8 mouse cellular contexts compared by ENCODE assay signal in the genomic region with DNA sequence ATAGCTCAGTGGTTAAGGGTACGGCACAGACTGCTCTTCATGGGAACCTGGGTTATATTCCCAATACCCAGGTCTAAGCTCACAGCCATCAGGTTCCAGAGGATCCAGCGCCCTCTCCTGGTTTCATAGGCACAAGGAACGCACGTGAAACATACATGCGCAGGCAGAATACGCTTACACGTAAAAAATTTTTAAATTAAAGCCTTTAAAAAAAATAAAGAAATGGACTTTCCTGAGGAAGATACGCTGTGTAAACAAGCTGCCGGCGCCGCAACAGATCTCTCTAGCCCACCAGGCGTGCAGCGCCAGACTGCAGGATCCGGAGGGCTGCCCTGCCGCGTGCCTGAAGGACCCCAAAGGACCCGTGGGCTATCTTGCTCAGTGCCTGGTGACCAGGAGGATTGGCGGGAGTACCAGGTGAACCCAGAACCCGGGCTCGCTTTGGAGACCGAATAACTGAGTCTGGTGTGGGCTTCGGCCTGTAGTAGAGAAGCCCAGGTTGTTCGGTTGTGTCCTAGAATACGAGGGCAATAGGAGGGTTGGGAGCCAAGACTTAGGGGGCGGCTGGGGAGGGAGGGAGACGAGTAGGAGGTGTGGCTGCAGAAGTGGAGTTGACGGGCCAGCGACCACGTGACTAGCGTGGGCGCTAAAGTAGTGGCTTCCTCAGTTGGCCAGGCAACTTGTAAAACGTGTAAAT. TPM values are rescaled to one million over a fixed set of nuclear protein-coding genes. Genes with fewer than 3 reads are reported as not detected.
DNase-seq lines count a peak whose midpoint lies in the region; ATAC-seq and TF ChIP-seq lines count a peak whose summit lies in the region.

Nme6 (plus strand) TSS at position 359 of the 697 bp plus-strand sequence.

- H3K9ac ChIP-seq in kidney, embryonic 15.5 days, result peak within 1 kb of the TSS; percentile 68

- peaks cover 32% of the 10 kb centered on the region for H3K36me3 ChIP-seq in heart, embryonic 10.5 days
- H3K36me3 ChIP-seq in kidney, embryonic 15.5 days, result peaks cover 45% of the 10 kb centered on the region

- peak within 1 kb of the TSS; percentile 75 for H3K4me3 ChIP-seq in bone marrow macrophage, adult 2 months (ENCODE audit: insufficient read depth, low read length)
- H3K4me3 ChIP-seq in embryonic fibroblast, embryonic 13.5 days (ENCODE audit: insufficient read depth, low read length), result peak within 1 kb of the TSS; percentile 70
- H3K4me3 ChIP-seq in heart, embryonic 10.5 days, result peak within 1 kb of the TSS; percentile 76
- H3K4me3 ChIP-seq in kidney, embryonic 15.5 days (replicated peaks), result peak within 1 kb of the TSS; percentile 69

- peak; percentile 98 for ATAC-seq in kidney, embryonic 15.5 days (replicated peaks; ENCODE audit: low FRiP score)
- ATAC-seq in monocyte, adult 5-6 weeks (replicated peaks; ENCODE audit: insufficient number of reproducible peaks, low FRiP score, low TSS enrichment, poor library complexity, severe bottlenecking), result peak; percentile 94

- no peaks in the 10 kb centered on the region for H3K27me3 ChIP-seq in heart, embryonic 10.5 days (ENCODE audit: insufficient read depth, poor library complexity, severe bottlenecking)
- no peaks in the 10 kb centered on the region for H3K27me3 ChIP-seq in kidney, embryonic 15.5 days

- under 1% methylated on average over 32 of the region's 32 CpGs for WGBS in heart, embryonic 10.5 days
- WGBS in kidney, embryonic 15.5 days, result under 1% methylated on average over 32 of the region's 32 CpGs

- peak; percentile 95 for TF ChIP-seq CTCF in bone marrow macrophage, adult 2 months (IDR thresholded peaks at IDR 0.05; ENCODE audit: low read depth, low read length)
- TF ChIP-seq CTCF in embryonic fibroblast, embryonic 13.5 days (IDR thresholded peaks at IDR 0.05; ENCODE audit: borderline replicate concordance, insufficient read depth, low read length), result peak; percentile 56; the same call in 1 of the 2 replicates

- no peaks in the 10 kb centered on the region for H3K4me1 ChIP-seq in bone marrow macrophage, adult 2 months (ENCODE audit: control insufficient read depth, insufficient read depth, low read length)
- H3K4me1 ChIP-seq in embryonic fibroblast, embryonic 13.5 days (ENCODE audit: control insufficient read depth, insufficient read depth, low read length), result 0 out of 2 replicates have a peak, but pooled peaks cover 3% of the 10 kb centered on the region
- H3K4me1 ChIP-seq in heart, embryonic 10.5 days, result peaks cover 6% of the 10 kb centered on the region
- peaks cover 12% of the 10 kb centered on the region for H3K4me1 ChIP-seq in kidney, embryonic 15.5 days

- DNase-seq in A20 (ENCODE audit: low read depth, low spot score), result peak; percentile 96
- peak; percentile 96 for DNase-seq in heart, embryonic 10.5 days (ENCODE audit: low spot score)
- peak; percentile 89 for DNase-seq in liver
- DNase-seq in spleen, postnatal 4 days (ENCODE audit: low spot score in 2 of 2), result peak; percentile 85 to 92

- H3K27ac ChIP-seq in bone marrow macrophage, adult 2 months (ENCODE audit: insufficient read depth, low read depth, low read length), result peak within 1 kb of the TSS; percentile 51
- 0 out of 2 replicates have a peak within 1 kb of the TSS, but pooled peaks have one; percentile 3 for H3K27ac ChIP-seq in embryonic fibroblast, embryonic 13.5 days (ENCODE audit: insufficient read depth, low read length)
- peak within 1 kb of the TSS; percentile 93 for H3K27ac ChIP-seq in heart, embryonic 10.5 days
- H3K27ac ChIP-seq in kidney, embryonic 15.5 days, result peak within 1 kb of the TSS; percentile 85

- no peak for TF ChIP-seq POLR2A in bone marrow macrophage, adult 2 months (IDR thresholded peaks at IDR 0.05; ENCODE audit: borderline replicate concordance, low read depth, low read length)
- peak; percentile 50 for TF ChIP-seq POLR2A in embryonic fibroblast, embryonic 13.5 days (IDR thresholded peaks at IDR 0.05; ENCODE audit: low read depth, low read length)

- H3K4me2 ChIP-seq in kidney, embryonic 15.5 days, result peak within 1 kb of the TSS; percentile 88

- no peaks in the 10 kb centered on the region for H3K9me3 ChIP-seq in heart, embryonic 10.5 days
- H3K9me3 ChIP-seq in kidney, embryonic 15.5 days (replicated peaks), result no peaks in the 10 kb centered on the region

RNA-seq across cellular contexts. Expression of gene Nme6, which starts in this region (rescaled TPM):
- 13.9 and 17.6 TPM in 2 replicates for polyA plus RNA-seq in bone marrow macrophage, adult 2 months (2012; ENCODE audit: insufficient read depth, insufficient read length, missing spikeins)
- 15.2 and 21.3 TPM in 2 replicates for polyA plus RNA-seq in embryonic fibroblast, embryonic 13.5 days (2011; ENCODE audit: insufficient read length, low read depth, missing spikeins)
- 84.4 and 93.4 TPM in 2 replicates for polyA plus RNA-seq in heart, embryonic 10.5 days (2016; fragmentation: Nextera tagmentation; extraction: Ambion mirVana)
- polyA plus RNA-seq in kidney, embryonic 15.5 days (2015; fragmentation: Nextera tagmentation; extraction: Ambion mirVana), result 70.2 and 78.4 TPM in 2 replicates
- total RNA-seq in monocyte, adult 5-6 weeks (2017), result 1.7 to 2.1 TPM in 2 of 3 replicates, not detected in the other

Comparison
In these comparisons a context has a peak if more than half of its experiments do, and no peak if none do; other contexts are left out.
1. Peak in every context shown above with its lines: DNase-seq, ATAC-seq, H3K4me3 ChIP-seq and H3K27ac ChIP-seq.
2. H3K27ac ChIP-seq: peak in every context shown above with its lines; median percentile 93 in heart, embryonic 10.5 days; 85 in kidney, embryonic 15.5 days; 51 in bone marrow macrophage, adult 2 months; 3 in embryonic fibroblast, embryonic 13.5 days.